Mouse (Mus musculus) liver, adult 2 months (tissue): ENCODE data around the gene Trim16. TPM values are rescaled to one million over a fixed set of nuclear protein-coding genes. Genes with fewer than 3 reads are reported as not detected.
A peak's percentile ranks its signal among the peaks of the same experiment; 100 is the strongest.

Experiments used
- DNase-seq: peaks from one replicate; pipeline ENCODE4 v3.0.0-alpha.2; 2011; ENCODE audit warnings: low read depth, low spot score; ENCODE audit errors: extremely low read depth
- H3K27ac ChIP-seq: fragments of 200-500 bp; replicated peaks from 2 replicates; pipeline ENCODE4 v1.5.1; 2012; ENCODE audit warnings: low read depth, mild to moderate bottlenecking, control low read depth, inconsistent platforms, low read length; ENCODE audit not compliant: insufficient read depth
- H3K27me3 ChIP-seq: fragments of 200-500 bp; 2 replicates; pipeline ENCODE4 v1.6.1; 2012; ENCODE audit warnings: mild to moderate bottlenecking, moderate library complexity, low read length, inconsistent platforms; ENCODE audit not compliant: control insufficient read depth, insufficient read depth
- H3K36me3 ChIP-seq: fragments of 200-500 bp; 2 replicates; pipeline ENCODE4 v1.6.1; 2012; ENCODE audit warnings: low read length, inconsistent platforms; ENCODE audit not compliant: control insufficient read depth, insufficient read depth
- H3K4me1 ChIP-seq: fragments of 200-500 bp; 2 replicates; pipeline ENCODE4 v1.6.1; 2011; ENCODE audit warnings: low read length; ENCODE audit not compliant: control insufficient read depth, insufficient read depth
- H3K4me3 ChIP-seq: fragments of 200-500 bp; 2 replicates; pipeline ENCODE4 v1.5.1; 2011; ENCODE audit warnings: low read depth, mild to moderate bottlenecking, control low read depth, low read length, moderate library complexity; ENCODE audit not compliant: insufficient read depth
- H3K79me2 ChIP-seq: fragments of 200-500 bp; 2 replicates; pipeline ENCODE4 v1.6.1; 2012; ENCODE audit warnings: inconsistent platforms, mild to moderate bottlenecking, low read length, moderate library complexity; ENCODE audit not compliant: control insufficient read depth, insufficient read depth
- H3K9ac ChIP-seq: fragments of 200-500 bp; 2 replicates; pipeline ENCODE4 v1.6.1; 2012; ENCODE audit warnings: low read depth, mild to moderate bottlenecking, control low read depth, inconsistent platforms, low read length
- CTCF ChIP-seq: fragments of 200-500 bp; IDR thresholded peaks from 2 replicates; pipeline ENCODE4 v1.5.1; 2011; ENCODE audit warnings: low read depth, low read length, control low read depth
- POLR2A ChIP-seq: fragments of 200-500 bp; IDR thresholded peaks from 2 replicates; pipeline ENCODE4 v1.6.1; 2011; ENCODE audit warnings: low read length, control low read depth; ENCODE audit not compliant: insufficient read depth; ENCODE audit errors: extremely low read depth
- WGBS: fragments of 180-500 bp; shearing (Covaris S2); methylation state at CpG from one replicate; pipeline ENCODE4 v1.1.7; 2018; 5-methylcytosine and 5-hydroxymethylcytosine counted together
- polyA plus RNA-seq: library from polyadenylated mRNA; depleted of rRNA; stranded (reverse); fragments of >200 nt; gene quantifications from 2 replicates; pipeline ENCODE4 v1.2.3, GENCODE M21; 2012
- total RNA-seq: library from RNA; depleted of rRNA; stranded (reverse); fragments of >200 nt; gene quantifications from 2 replicates; pipeline ENCODE4 v1.2.3, GENCODE M21; 2014

Trim16 gene
- total and polyA plus RNA-seq, 2 experiments, result 0.18 TPM

DNA sequence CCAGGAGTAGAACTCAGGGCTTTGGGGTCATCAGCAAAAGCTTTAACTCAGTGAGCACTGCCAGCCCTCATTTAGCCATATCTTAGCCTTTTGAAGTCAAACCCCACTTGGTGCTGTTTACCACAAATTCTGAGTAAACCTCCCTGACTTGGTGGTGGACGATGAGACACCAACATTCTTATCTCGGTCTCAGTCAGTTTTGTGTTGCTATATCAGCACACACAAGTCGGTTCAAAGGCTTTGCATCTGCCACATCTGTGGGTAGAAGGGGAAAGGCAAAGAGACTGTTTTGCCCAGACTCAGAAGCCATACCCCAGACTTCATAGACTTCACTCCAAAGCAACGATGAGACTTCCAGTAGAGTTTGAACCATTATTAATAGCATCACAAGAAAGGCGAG, 24.5 kb downstream of the Trim16 start:
- DNase-seq, result no peak
- Histone ChIP-seq H3K27ac (no peak overlapping the region), H3K79me2 (no peaks in the 10 kb centered on the region), H3K9ac (no peak overlapping the region), H3K4me1 (no peaks in the 10 kb centered on the region), H3K27me3 (no peaks in the 10 kb centered on the region), H3K36me3 (no peaks in the 10 kb centered on the region), H3K4me3 (no peak overlapping the region)
- WGBS, result 69% methylated on average over 5 of the region's 5 CpGs
- no peak for TF ChIP-seq POLR2A
- TF ChIP-seq CTCF, result no peak

- no peaks in the 10 kb centered on the region for H3K27me3 ChIP-seq
- 68% methylated on average over 3 of the region's 3 CpGs for WGBS
- H3K27ac ChIP-seq, result no peak overlapping the region
- no peaks in the 10 kb centered on the region for H3K36me3 ChIP-seq
- H3K79me2 ChIP-seq, result no peaks in the 10 kb centered on the region
- no peak overlapping the region for H3K9ac ChIP-seq
- no peak overlapping the region for H3K4me3 ChIP-seq
- DNase-seq, result no peak
- no peaks in the 10 kb centered on the region for H3K4me1 ChIP-seq
- TF ChIP-seq POLR2A, result no peak
- no peak for TF ChIP-seq CTCF
Observed at GRCm38 (mm10) chr11:62845730-62846129, 25.7 kb downstream of the Trim16 start.

DNA sequence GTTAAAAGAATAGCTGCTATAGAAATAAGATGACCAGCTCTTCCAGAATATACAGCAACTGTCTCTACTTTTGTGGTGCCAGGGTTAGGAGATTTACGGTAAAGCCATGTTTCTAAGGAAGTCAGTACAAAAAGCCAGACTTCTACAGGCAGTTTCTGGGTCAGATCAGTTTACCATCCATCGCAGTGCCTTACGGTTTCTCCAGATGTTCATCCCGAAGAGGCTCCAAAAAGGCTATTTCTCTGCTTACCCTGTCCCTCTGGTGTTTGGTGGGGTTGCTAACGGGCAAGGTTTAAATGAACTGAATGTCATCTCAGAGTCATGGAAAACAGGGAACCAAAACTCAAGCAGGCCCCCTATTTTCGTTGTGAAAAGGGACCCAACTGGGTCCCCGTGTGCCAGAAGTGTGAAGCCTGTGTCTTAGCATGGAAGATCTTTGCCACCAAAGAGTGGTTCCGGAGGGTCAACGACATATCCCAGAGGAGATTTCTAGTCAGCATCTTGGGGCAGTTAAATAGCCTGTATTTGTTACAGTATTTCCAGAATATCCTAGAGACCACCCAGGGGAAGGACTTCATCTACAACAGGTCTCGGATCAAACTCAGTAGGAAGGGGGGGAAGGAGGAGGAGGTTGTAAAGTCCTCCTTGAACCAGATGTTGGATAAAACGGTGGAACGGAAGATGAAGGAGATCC, 27.1 kb downstream of the Trim16 start, which contains the start of gene Fbxw10:
Fbxw10 (plus strand) TSS at position 109 of the 694 bp plus-strand sequence.
- peak; percentile 24 for DNase-seq
- 49% methylated on average over 12 of the region's 12 CpGs for WGBS
- Histone ChIP-seq H3K4me3 (no peak within 1 kb of the TSS), H3K4me1 (no peaks in the 10 kb centered on the region), H3K79me2 (no peaks in the 10 kb centered on the region), H3K9ac (no peak within 1 kb of the TSS), H3K27me3 (no peaks in the 10 kb centered on the region), H3K27ac (no peak within 1 kb of the TSS), H3K36me3 (no peaks in the 10 kb centered on the region)
- TF ChIP-seq CTCF (no peak), POLR2A (no peak)

DNA sequence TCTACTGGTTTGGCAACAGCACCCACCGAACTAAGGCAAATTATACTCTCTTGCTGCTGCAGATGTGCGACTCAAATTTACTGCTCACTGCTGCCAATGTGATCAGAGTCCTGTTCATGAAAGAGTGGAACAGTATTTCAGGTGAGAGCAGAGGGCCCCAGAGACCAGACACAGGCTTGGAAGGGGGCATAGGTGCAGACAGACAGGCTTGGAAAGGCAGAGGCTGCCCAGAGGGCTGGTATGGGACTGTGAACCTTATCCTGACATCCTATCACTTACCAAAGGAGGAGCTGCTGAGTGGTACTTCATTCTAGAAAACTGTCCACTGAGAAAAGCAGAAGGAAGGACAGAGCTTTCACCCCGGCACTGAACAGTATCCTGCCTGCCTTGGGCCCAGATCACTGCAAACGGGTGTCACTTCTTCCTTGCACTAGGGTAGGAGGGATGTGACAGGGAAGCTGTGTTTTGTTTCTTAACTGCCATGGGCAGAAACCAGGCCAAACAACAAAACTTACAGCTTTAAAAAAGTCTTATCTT, 27.7 kb downstream of the Trim16 start:
- no peak overlapping the region for H3K27ac ChIP-seq
- H3K79me2 ChIP-seq, result no peaks in the 10 kb centered on the region
- no peaks in the 10 kb centered on the region for H3K4me1 ChIP-seq
- H3K36me3 ChIP-seq, result no peaks in the 10 kb centered on the region
- no peak overlapping the region for H3K4me3 ChIP-seq
- no peak for TF ChIP-seq POLR2A
- H3K9ac ChIP-seq, result no peak overlapping the region
- no peak for DNase-seq
- no peaks in the 10 kb centered on the region for H3K27me3 ChIP-seq
- 69% methylated on average over 4 of the region's 4 CpGs for WGBS

DNA sequence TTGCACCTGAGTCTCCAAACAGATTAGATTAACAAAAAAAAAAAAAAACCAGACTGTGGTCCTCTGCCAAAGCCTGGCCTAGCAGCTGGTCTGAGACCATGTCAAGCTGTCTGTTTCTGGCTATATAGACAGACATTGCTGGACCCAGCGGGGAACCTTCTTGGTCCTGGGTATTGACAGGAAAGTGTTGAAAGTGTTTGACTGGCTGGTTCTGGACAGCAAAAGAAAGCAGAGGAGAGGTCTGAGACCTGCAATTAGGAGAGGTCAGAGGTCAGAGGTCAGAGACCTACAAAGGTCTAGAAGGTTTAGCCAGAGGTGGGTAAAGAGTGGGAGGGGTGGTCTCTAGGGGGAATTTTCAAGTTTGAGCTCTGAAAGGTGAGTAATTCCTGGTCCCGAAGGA, 28.3 kb downstream of the Trim16 start:
- Histone ChIP-seq H3K9ac (no peak overlapping the region), H3K79me2 (no peaks in the 10 kb centered on the region), H3K27ac (no peak overlapping the region), H3K4me1 (no peaks in the 10 kb centered on the region), H3K36me3 (no peaks in the 10 kb centered on the region), H3K4me3 (no peak overlapping the region), H3K27me3 (no peaks in the 10 kb centered on the region)
- WGBS, result 78% methylated on average over 2 of the region's 2 CpGs
- no peak for DNase-seq
- TF ChIP-seq CTCF, result no peak
- no peak for TF ChIP-seq POLR2A

GRCm38 (mm10) chr11:62851199-62851598, 31.2 kb downstream of the Trim16 start:
- Histone ChIP-seq H3K79me2 (no peaks in the 10 kb centered on the region), H3K36me3 (no peaks in the 10 kb centered on the region), H3K27me3 (no peaks in the 10 kb centered on the region), H3K4me3 (no peak overlapping the region), H3K27ac (no peak overlapping the region), H3K9ac (no peak overlapping the region), H3K4me1 (no peaks in the 10 kb centered on the region)
- no peak for DNase-seq
- WGBS, result 86% methylated on average over 1 of the region's 1 CpGs
- TF ChIP-seq CTCF (peak; percentile 24; the same call in 1 of the 2 replicates), POLR2A (no peak)
